Mouse (Mus musculus): ENCODE results near the gene C530008M17Rik. TPM values are rescaled to one million over a fixed set of nuclear protein-coding genes. Genes with fewer than 3 reads are reported as not detected.

C530008M17Rik gene
- polyA plus RNA-seq, 1 experiment from 2014 or later, result 63.6 TPM

- Histone ChIP-seq H3K27me3 (ENCODE audit: control insufficient read depth, insufficient read depth, low read length) (no peaks in the 10 kb centered on the region), H3K27ac (ENCODE audit: low read depth, low read length) (no peak overlapping the region)
These were observed 50.8 kb downstream of the C530008M17Rik start for GRCm38 (mm10) chr5:76707072-76707471.

DNA sequence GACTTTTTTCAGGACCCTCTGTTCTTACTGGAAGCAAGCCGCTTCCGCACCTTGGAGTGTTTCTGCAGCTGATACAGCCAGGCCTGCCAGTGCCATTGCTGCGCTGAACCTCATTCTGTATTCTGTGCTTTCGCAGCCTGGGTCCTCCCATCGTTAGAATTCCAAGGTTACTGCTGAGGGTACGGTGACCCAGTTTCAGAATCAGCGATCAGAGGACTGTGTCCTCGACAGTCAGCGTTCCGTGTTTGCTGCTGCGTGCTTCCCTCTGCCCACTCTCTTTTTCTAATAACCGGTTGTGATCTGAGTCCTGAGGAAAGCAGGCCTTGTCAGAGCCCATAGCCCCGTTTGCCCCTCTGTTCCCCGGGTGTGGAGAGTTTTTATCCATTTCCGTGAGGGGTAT is 51.7 kb downstream of the C530008M17Rik start:
- peaks cover 12% of the 10 kb centered on the region; the same call in 1 of the 2 replicates for H3K4me1 ChIP-seq (ENCODE audit: control insufficient read depth, insufficient read depth, low read length)
- H3K36me3 ChIP-seq (ENCODE audit: control insufficient read depth, insufficient read depth, low read length), result no peaks in the 10 kb centered on the region
- 78% methylated on average over 15 of the region's 15 CpGs for WGBS
- no peaks in the 10 kb centered on the region for H3K27me3 ChIP-seq (ENCODE audit: control insufficient read depth, insufficient read depth, low read length)
- H3K9me3 ChIP-seq (ENCODE audit: control insufficient read depth, low read length), result no peaks in the 10 kb centered on the region
- no peak overlapping the region for H3K4me3 ChIP-seq (ENCODE audit: low read depth, low read length)
- no peak overlapping the region for H3K27ac ChIP-seq (ENCODE audit: low read depth, low read length)
- no peak for ATAC-seq (ENCODE audit: low read depth)
- no peak overlapping the region for H3K4me2 ChIP-seq (ENCODE audit: low read depth, low read length)
- no peak overlapping the region for H3K9ac ChIP-seq (replicated peaks; ENCODE audit: low read depth, low read length)

More at GRCm38 (mm10) chr5:76707072-76707471, 50.8 kb downstream of the C530008M17Rik start:
- Histone ChIP-seq H3K9me3 (ENCODE audit: control insufficient read depth, low read length) (no peaks in the 10 kb centered on the region), H3K9ac (replicated peaks; ENCODE audit: low read depth, low read length) (no peak overlapping the region), H3K4me3 (ENCODE audit: low read depth, low read length) (no peak overlapping the region), H3K4me1 (ENCODE audit: control insufficient read depth, insufficient read depth, low read length) (peaks cover 16% of the 10 kb centered on the region; the same call in 1 of the 2 replicates), H3K36me3 (ENCODE audit: control insufficient read depth, insufficient read depth, low read length) (no peaks in the 10 kb centered on the region), H3K4me2 (ENCODE audit: low read depth, low read length) (no peak overlapping the region)
- WGBS, result 93% methylated on average over 3 of the region's 3 CpGs
- ATAC-seq (ENCODE audit: low read depth), result no peak

GRCm38 (mm10) chr5:76713743-76714142 is 57.4 kb downstream of the C530008M17Rik start:
- Histone ChIP-seq H3K4me1 (ENCODE audit: control insufficient read depth, insufficient read depth, low read length) (peaks cover 9% of the 10 kb centered on the region; the same call in 1 of the 2 replicates), H3K4me3 (ENCODE audit: low read depth, low read length) (no peak overlapping the region), H3K9me3 (ENCODE audit: control insufficient read depth, low read length) (no peaks in the 10 kb centered on the region), H3K4me2 (ENCODE audit: low read depth, low read length) (no peak overlapping the region), H3K36me3 (ENCODE audit: control insufficient read depth, insufficient read depth, low read length) (no peaks in the 10 kb centered on the region), H3K27ac (ENCODE audit: low read depth, low read length) (no peak overlapping the region), H3K27me3 (ENCODE audit: control insufficient read depth, insufficient read depth, low read length) (no peaks in the 10 kb centered on the region), H3K9ac (replicated peaks; ENCODE audit: low read depth, low read length) (no peak overlapping the region)
- peak; percentile 72; the same call in 1 of the 2 replicates for ATAC-seq (ENCODE audit: low read depth)
- 35% methylated on average over 7 of the region's 7 CpGs for WGBS

DNA sequence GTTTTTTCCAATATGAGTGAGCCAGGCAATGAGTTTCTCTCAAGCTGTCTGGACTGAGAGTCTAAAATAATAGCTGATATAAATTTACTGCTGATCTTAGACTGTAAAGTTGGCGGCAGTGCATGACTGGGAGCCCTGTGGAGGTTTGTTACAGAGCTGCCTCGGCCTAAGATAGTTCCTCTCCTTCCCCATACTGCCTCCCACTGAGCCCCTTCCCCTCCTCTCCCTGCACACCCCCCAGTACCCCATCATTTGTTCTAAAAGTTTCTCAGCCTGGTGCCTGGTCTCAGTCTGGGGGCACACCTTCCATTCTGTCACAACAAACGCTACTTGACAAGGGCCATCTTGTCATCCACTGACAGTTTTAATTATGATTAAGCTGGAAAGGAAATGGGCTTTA is 63.6 kb downstream of the C530008M17Rik start:
- Histone ChIP-seq H3K9ac (replicated peaks; ENCODE audit: low read depth, low read length) (no peak overlapping the region), H3K36me3 (ENCODE audit: control insufficient read depth, insufficient read depth, low read length) (no peaks in the 10 kb centered on the region), H3K27me3 (ENCODE audit: control insufficient read depth, insufficient read depth, low read length) (no peaks in the 10 kb centered on the region), H3K4me2 (ENCODE audit: low read depth, low read length) (no peak overlapping the region), H3K4me3 (ENCODE audit: low read depth, low read length) (no peak overlapping the region), H3K9me3 (ENCODE audit: control insufficient read depth, low read length) (no peaks in the 10 kb centered on the region), H3K4me1 (ENCODE audit: control insufficient read depth, insufficient read depth, low read length) (peaks cover 14% of the 10 kb centered on the region; the same call in 1 of the 2 replicates), H3K27ac (ENCODE audit: low read depth, low read length) (no peak overlapping the region)
- peak; percentile 52; the same call in 1 of the 2 replicates for ATAC-seq (ENCODE audit: low read depth)
- 74% methylated on average over 3 of the region's 3 CpGs for WGBS

GRCm38 (mm10) chr5:76724878-76725277 is 68.6 kb downstream of the C530008M17Rik start:
- no peak for ATAC-seq (ENCODE audit: low read depth)
- H3K9me3 ChIP-seq (ENCODE audit: control insufficient read depth, low read length), result no peaks in the 10 kb centered on the region
- WGBS, result 96% methylated on average over 2 of the region's 2 CpGs
- H3K4me2 ChIP-seq (ENCODE audit: low read depth, low read length), result no peak overlapping the region
- no peaks in the 10 kb centered on the region for H3K4me1 ChIP-seq (ENCODE audit: control insufficient read depth, insufficient read depth, low read length)
- no peak overlapping the region for H3K27ac ChIP-seq (ENCODE audit: low read depth, low read length)
- no peaks in the 10 kb centered on the region for H3K36me3 ChIP-seq (ENCODE audit: control insufficient read depth, insufficient read depth, low read length)
- H3K9ac ChIP-seq (replicated peaks; ENCODE audit: low read depth, low read length), result no peak overlapping the region
- H3K4me3 ChIP-seq (ENCODE audit: low read depth, low read length), result no peak overlapping the region
- no peaks in the 10 kb centered on the region for H3K27me3 ChIP-seq (ENCODE audit: control insufficient read depth, insufficient read depth, low read length)

GRCm38 (mm10) chr5:76726518-76727103 is 70.3 kb downstream of the C530008M17Rik start:
- H3K4me1 ChIP-seq (ENCODE audit: control insufficient read depth, insufficient read depth, low read length), result no peaks in the 10 kb centered on the region
- H3K9me3 ChIP-seq (ENCODE audit: control insufficient read depth, low read length), result no peaks in the 10 kb centered on the region
- no peak overlapping the region for H3K4me2 ChIP-seq (ENCODE audit: low read depth, low read length)
- 59% methylated on average over 8 of the region's 8 CpGs for WGBS
- no peak overlapping the region for H3K4me3 ChIP-seq (ENCODE audit: low read depth, low read length)
- H3K27ac ChIP-seq (ENCODE audit: low read depth, low read length), result no peak overlapping the region
- ATAC-seq (ENCODE audit: low read depth), result peak; percentile 59; the same call in 1 of the 2 replicates
- H3K36me3 ChIP-seq (ENCODE audit: control insufficient read depth, insufficient read depth, low read length), result no peaks in the 10 kb centered on the region
- no peak overlapping the region for H3K9ac ChIP-seq (replicated peaks; ENCODE audit: low read depth, low read length)
- H3K27me3 ChIP-seq (ENCODE audit: control insufficient read depth, insufficient read depth, low read length), result no peaks in the 10 kb centered on the region

GRCm38 (mm10) chr5:76733055-76733641 is 76.8 kb downstream of the C530008M17Rik start:
- WGBS, result 80% methylated on average over 6 of the region's 6 CpGs
- Histone ChIP-seq H3K4me3 (ENCODE audit: low read depth, low read length) (no peak overlapping the region), H3K4me2 (ENCODE audit: low read depth, low read length) (no peak overlapping the region), H3K9me3 (ENCODE audit: control insufficient read depth, low read length) (no peaks in the 10 kb centered on the region), H3K27me3 (ENCODE audit: control insufficient read depth, insufficient read depth, low read length) (no peaks in the 10 kb centered on the region), H3K4me1 (ENCODE audit: control insufficient read depth, insufficient read depth, low read length) (no peaks in the 10 kb centered on the region), H3K36me3 (ENCODE audit: control insufficient read depth, insufficient read depth, low read length) (no peaks in the 10 kb centered on the region), H3K9ac (replicated peaks; ENCODE audit: low read depth, low read length) (no peak overlapping the region), H3K27ac (ENCODE audit: low read depth, low read length) (no peak overlapping the region)
- ATAC-seq (ENCODE audit: low read depth), result no peak

DNA sequence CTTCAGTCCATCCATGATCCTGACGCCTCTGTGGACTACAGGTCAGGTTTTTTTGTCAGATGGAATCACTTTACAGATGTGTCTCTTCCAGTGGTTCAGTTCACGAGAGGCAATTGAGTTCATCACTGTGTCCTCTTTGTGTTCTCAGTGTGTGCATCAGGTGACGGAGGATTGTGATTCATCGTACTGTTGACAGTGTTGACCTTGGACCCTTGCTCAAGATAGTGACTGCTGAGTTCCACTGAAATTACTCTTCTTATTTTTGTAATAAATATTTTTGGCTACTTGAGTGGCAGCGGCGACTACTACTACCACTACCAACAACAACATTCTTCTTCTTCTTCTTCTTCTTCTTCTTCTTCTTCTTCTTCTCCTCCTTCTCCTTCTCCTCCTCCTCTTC is 85.2 kb downstream of the C530008M17Rik start:
- Histone ChIP-seq H3K4me2 (ENCODE audit: low read depth, low read length) (no peak overlapping the region), H3K4me1 (ENCODE audit: control insufficient read depth, insufficient read depth, low read length) (no peaks in the 10 kb centered on the region), H3K9ac (replicated peaks; ENCODE audit: low read depth, low read length) (no peak overlapping the region), H3K4me3 (ENCODE audit: low read depth, low read length) (no peak overlapping the region), H3K36me3 (ENCODE audit: control insufficient read depth, insufficient read depth, low read length) (no peaks in the 10 kb centered on the region; the same call in 1 of the 2 replicates), H3K9me3 (ENCODE audit: control insufficient read depth, low read length) (no peaks in the 10 kb centered on the region), H3K27ac (ENCODE audit: low read depth, low read length) (no peak overlapping the region), H3K27me3 (ENCODE audit: control insufficient read depth, insufficient read depth, low read length) (no peaks in the 10 kb centered on the region)
- ATAC-seq (ENCODE audit: low read depth), result no peak
- WGBS, result 97% methylated on average over 6 of the region's 6 CpGs

- H3K4me2 ChIP-seq (ENCODE audit: low read depth, low read length), result no peak overlapping the region
- H3K36me3 ChIP-seq (ENCODE audit: control insufficient read depth, insufficient read depth, low read length), result no peaks in the 10 kb centered on the region; the same call in 1 of the 2 replicates
- no peaks in the 10 kb centered on the region for H3K9me3 ChIP-seq (ENCODE audit: control insufficient read depth, low read length)
- 99% methylated on average over 6 of the region's 6 CpGs for WGBS
- H3K27ac ChIP-seq (ENCODE audit: low read depth, low read length), result no peak overlapping the region
- H3K27me3 ChIP-seq (ENCODE audit: control insufficient read depth, insufficient read depth, low read length), result no peaks in the 10 kb centered on the region
- no peaks in the 10 kb centered on the region for H3K4me1 ChIP-seq (ENCODE audit: control insufficient read depth, insufficient read depth, low read length)
- ATAC-seq (ENCODE audit: low read depth), result no peak
- no peak overlapping the region for H3K9ac ChIP-seq (replicated peaks; ENCODE audit: low read depth, low read length)
- H3K4me3 ChIP-seq (ENCODE audit: low read depth, low read length), result no peak overlapping the region
These were observed 85.8 kb downstream of the C530008M17Rik start for GRCm38 (mm10) chr5:76742076-76742475.
